Mouse (Mus musculus): ENCODE results near the gene Ulk4.

The Ulk4 gene

DNA sequence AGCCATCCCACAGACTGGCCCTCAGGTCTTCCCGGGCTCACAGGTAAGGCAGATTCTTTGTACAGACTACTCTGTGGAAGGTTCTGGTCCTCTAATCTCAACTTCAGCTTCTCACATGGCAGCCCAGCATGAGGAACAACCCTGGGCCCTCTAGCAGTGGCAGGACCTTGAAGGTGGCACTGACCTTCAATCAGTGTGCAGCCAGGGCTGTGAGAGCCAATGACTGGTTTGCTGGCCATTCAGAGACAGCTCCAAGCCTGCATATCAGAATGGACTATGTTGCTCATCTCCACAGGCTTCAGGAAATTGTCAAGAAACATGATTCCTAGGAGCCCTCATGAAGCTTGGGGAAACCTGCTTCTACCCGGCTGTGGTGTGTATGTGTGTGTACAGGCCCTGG lies 302.8 kb downstream of the Ulk4 start:
- ChIA-PET POLR2A (interaction anchor here in 1 of 4 experiments (1.1 kb wide), 1 partner anchor 37 kb away, joined by 3 read pairs; no protein-coding TSS in a partner anchor), CTCF (interaction anchor here in 1 of 4 experiments (1.7 kb wide), 1 partner anchor 37 kb away, joined by 3 read pairs; no protein-coding TSS in a partner anchor)

DNA sequence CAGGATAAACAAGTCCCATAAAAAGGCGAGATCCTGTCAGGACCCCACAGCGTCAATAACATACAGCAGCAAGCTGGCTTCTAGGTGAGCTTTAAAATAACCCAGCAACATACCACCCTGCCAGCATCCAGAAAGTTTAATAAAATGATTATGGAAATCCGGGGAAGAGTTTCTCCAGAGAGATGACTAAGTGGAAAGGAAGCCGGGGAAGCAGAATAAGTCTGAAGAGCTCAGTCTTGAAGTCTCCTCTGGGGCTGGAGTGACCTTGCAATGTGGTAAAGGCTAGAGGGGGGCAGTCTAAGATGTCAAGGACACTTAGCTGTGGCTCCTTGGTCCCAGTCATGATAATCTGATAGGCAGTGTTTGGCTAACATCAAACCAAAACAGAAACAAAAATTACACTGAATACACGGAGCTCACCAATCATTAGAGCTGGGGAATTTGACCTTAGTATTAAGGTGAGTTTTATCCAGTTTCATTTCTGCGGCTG lies 303.9 kb downstream of the Ulk4 start:
- ChIA-PET CTCF (interaction anchor here in 1 of 4 experiments (0.6 to 1.7 kb wide), 2 partner anchors 38 to 121 kb away, joined by 3 read pairs; no protein-coding TSS in a partner anchor), POLR2A (interaction anchor here in 1 of 4 experiments (1.4 kb wide), 1 partner anchor 22 kb away, joined by 3 read pairs; no protein-coding TSS in a partner anchor)

DNA sequence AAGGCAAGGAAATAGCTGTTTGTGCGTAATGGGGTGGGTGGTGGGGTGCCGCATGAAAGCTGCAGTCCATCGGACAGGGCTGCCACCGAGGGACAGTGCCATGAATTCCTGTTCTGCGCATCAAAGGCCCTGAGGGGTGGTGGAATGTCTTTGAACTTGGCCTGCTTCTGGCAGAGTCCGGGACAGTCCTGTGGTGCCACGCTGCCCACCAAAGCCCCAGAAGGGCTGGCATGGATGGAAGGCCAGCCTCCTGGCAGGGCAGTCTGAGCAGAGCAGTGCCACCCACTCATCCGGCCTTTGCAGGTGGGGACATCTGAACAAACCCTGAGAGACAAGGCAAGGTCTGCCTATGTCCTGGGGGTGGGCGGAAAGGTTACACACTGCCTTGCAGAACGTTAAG lies 312.0 kb downstream of the Ulk4 start:
- POLR2A ChIA-PET = interaction anchor here in 2 of 4 experiments (0.8 to 29.4 kb wide), 9 partner anchors 11 to 141 kb away, joined by 3 to 714 read pairs (median 4); partner anchors contain the start of gene Ctnnb1 (in 1 of the 2)
- CTCF ChIA-PET = no interaction called here

DNA sequence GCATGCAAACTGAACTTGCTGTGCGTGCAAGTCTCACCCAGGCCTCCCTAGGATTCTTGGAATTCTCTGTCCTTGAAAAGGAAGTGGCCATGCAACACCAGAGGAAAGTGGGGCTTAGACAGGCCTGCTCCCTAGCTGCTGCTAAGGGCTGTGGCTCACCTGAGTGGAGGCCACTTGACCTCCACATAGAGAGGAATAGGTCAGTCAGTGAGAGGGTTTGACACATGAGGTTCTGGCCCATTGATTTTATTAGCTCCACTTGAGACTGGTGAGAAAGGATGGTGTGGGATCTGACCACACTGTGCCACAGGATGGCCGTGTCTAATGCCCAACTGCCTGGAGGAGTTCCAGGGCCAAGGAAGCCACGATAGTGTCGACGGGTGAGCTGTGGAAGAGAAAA lies 312.8 kb downstream of the Ulk4 start:
- ChIA-PET CTCF (no interaction called here), POLR2A (interaction anchor here in 2 of 4 experiments (0.6 to 29.4 kb wide), 11 partner anchors 11 to 746 kb away, joined by 3 to 714 read pairs (median 4); partner anchors contain the start of genes Ctnnb1 (in 1 of the 2) and Ss18l2 (in 1 of the 2))

DNA sequence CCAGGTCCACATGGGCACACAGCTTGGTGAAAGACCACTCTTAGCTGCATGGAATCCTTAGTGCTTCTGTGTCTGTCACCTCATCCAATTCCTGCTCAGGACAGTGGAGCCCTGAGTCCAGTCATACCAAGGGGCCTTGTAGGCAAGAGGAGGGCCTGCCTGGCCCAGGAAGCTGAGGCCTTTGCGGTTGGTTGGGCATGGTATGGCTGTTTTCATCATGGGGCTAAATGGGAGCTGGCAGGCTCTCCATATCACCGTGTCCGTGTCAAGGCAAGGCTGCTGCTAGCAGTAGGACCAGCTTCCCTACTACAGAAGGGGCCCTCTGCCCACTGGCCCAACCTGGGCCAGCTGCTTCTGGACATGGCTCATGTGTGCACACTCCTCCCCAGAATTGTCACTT lies 313.3 kb downstream of the Ulk4 start:
- ChIA-PET POLR2A (interaction anchor here in 3 of 4 experiments (0.6 to 29.4 kb wide), 14 partner anchors 10 to 746 kb away, joined by 3 to 714 read pairs (median 4); partner anchors contain the start of genes Ctnnb1 (in 1 of the 3) and Ss18l2 (in 1 of the 3)), CTCF (no interaction called here)

DNA sequence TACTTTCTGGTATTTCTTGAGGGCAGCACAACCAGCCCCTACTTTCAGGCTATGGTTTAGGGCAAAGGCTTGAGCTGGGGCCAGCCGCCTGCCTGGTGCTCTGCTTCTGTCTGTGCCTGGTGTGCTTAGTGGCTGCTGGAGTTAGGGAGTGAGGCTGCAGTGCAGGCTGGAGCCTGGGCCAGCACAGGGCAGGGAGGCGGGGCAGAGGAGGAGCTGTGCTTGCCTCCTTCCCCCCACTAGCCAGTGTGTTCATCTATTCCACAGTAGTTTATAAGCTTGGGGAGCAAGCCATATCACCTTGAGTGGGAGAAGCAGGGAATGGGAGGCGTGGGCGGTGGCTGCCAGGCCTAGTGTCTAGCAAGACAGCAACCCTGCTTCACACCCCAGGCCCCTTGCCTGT lies 313.9 kb downstream of the Ulk4 start:
- POLR2A ChIA-PET = interaction anchor here in 3 of 4 experiments (0.7 to 29.4 kb wide), 19 partner anchors 9 to 394 kb away, joined by 3 to 714 read pairs (median 4); partner anchors contain the start of gene Ctnnb1 (in 1 of the 3)
- CTCF ChIA-PET = interaction anchor here in 2 of 4 experiments (0.5 to 1.0 kb wide), 2 partner anchors 10 to 48 kb away, joined by 3 to 5 read pairs; no protein-coding TSS in a partner anchor

DNA sequence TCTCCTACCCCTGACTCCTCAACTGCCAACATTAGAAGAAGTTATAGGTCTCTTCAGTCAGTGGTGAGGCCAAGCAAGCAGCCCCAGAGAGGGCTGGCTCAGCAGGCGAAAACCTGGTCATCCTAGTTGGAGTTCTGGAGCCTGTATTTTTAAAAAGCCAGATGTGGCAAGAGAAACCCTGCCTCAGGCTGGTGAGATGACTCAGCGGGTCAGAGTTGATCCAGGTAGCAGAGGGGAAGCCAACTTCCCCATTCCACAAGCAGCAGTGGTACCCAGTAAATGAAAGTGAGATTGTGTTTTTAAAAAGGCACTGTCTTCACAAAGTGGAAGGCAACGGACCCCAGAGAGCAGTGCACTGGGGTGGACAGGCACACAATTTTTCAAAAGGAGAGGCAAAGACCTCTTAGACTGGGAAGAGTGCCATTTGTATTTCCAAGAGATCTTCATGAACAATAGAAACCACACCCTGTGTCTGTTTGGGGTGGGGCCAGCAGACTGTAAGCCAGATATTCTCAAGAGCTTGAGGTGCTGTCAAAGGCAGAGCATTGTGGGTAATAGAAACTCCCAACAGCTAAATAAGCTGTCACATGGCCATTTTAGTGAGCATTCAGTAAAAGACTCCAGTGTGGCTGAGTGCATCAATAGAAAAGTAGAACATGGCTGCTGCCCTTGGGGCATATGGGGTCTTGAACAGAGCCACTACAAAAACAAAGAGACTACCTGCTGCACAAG lies 314.9 kb downstream of the Ulk4 start:
- ChIA-PET POLR2A (interaction anchor here in 3 of 4 experiments (0.6 to 29.4 kb wide), 17 partner anchors 8 to 305 kb away, joined by 3 to 714 read pairs (median 4); partner anchors contain the start of gene Ctnnb1 (in 1 of the 3)), CTCF (interaction anchor here in 2 of 4 experiments (1.0 kb wide), 2 partner anchors 25 to 47 kb away, joined by 3 to 5 read pairs; no protein-coding TSS in a partner anchor)

DNA sequence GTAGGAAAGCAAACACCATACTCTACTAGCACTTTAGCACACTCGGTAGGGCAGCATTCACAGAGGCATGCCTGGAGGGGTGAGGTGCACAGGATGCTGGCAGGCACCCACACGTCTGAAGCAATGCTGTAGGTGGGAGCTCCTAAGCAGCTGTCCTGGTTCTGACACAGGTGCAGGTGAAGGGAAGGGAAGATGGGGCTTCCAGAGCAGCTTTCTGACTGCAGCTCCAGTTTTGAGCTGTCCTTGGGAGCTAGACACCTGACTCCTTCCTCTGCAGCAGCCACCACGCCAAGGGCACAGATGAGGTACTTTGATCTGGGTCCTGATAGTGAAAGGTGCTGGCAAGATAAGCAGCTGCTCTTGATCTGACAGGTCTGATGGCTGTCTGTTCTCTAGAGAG lies 315.5 kb downstream of the Ulk4 start:
- ChIA-PET CTCF (no interaction called here), POLR2A (interaction anchor here in 3 of 4 experiments (0.7 to 29.4 kb wide), 9 partner anchors 8 to 49 kb away, joined by 3 to 714 read pairs (median 5); partner anchors contain the start of gene Ctnnb1 (in 1 of the 3))

DNA sequence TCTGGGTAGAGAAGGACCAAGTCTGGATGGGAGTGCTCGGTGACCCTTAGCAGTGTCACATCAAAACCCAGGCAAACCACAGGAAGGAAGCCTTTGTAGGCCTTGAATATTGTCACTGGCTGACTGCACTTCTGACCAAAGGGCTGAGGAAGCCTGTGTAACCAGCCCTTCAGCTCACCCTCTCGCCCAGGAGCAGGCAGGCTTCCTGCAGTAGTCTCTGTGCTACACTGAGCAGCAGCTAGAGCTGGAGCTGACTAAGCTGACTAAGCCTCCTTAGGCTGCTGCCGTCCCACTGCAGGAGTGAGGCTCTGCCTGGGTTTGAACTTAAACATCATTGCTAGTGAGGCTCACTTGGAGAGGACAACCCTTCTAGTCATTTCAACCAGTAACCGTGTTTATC lies 316.4 kb downstream of the Ulk4 start:
- ChIA-PET POLR2A (interaction anchor here in 2 of 4 experiments (0.6 to 29.4 kb wide), 3 partner anchors 9 to 21 kb away, joined by 3 to 714 read pairs (median 3); partner anchors contain the start of gene Ctnnb1 (in 1 of the 2)), CTCF (interaction anchor here in 1 of 4 experiments (0.6 kb wide), 1 partner anchor 280 kb away, joined by 3 read pairs; no protein-coding TSS in a partner anchor)

DNA sequence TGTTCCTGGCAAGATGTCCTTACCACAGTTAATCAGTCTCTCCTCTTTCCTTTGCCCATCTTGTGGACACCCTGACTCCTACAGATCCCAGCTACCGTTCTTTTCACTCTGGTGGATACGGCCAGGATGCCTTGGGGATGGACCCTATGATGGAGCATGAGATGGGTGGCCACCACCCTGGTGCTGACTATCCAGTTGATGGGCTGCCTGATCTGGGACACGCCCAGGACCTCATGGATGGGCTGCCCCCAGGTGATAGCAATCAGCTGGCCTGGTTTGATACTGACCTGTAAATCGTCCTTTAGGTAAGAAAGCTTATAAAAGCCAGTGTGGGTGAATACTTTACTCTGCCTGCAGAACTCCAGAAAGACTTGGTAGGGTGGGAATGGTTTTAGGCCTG lies 317.8 kb downstream of the Ulk4 start:
- ChIA-PET CTCF (interaction anchor here in 1 of 4 experiments (0.6 kb wide), 1 partner anchor 792 kb away, joined by 6 read pairs; no protein-coding TSS in a partner anchor), POLR2A (interaction anchor here in 3 of 4 experiments (0.5 to 29.4 kb wide), 8 partner anchors 9 to 388 kb away, joined by 3 to 714 read pairs (median 4); partner anchors contain the start of genes Ctnnb1 (in 1 of the 3) and Rpl14 (in 1 of the 3))

DNA sequence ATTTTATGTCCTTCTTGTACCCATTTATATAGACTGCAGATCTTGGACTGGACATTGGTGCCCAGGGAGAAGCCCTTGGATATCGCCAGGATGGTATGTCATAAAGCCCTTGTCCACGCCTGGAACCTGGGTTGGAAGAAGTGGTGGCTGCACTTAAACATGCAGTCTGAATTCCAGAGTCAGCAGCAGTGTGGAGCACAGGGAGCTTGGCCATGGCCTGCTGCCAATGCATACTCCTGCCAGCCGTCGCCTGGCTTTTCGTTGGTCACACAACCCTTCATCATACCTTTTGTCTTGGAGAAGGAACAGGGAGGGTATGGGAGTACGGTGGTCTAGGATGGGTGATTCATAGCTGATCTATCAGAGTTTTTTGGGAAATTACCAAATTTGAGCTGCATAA lies 318.4 kb downstream of the Ulk4 start:
- CTCF ChIA-PET = no interaction called here
- POLR2A ChIA-PET = interaction anchor here in 3 of 4 experiments (0.5 to 29.4 kb wide), 9 partner anchors 8 to 387 kb away, joined by 3 to 714 read pairs (median 3); partner anchors contain the start of genes Ctnnb1 (in 1 of the 3) and Rpl14 (in 1 of the 3)

DNA sequence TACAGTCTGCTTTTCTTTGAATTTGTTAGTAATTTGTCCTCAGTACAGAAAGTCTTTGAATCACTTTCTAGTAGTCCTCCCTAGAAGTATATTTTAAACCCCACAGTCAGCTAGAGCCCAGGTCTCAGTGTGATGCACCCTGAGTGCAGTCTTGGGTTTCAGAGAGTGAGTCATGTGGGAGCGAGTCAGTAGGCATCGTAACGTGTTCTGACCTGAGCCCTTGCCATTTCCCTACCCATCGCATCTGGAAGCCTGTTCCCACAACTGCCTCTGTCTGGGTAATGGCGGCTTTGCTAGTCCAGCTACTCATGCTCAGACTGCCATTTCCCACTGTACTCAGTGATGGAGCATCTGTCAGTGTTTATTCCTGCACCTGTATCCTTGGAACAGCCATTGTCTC lies 318.9 kb downstream of the Ulk4 start:
- POLR2A ChIA-PET = interaction anchor here in 3 of 4 experiments (0.9 to 29.4 kb wide), 8 partner anchors 8 to 24 kb away, joined by 3 to 714 read pairs (median 4); partner anchors contain the start of gene Ctnnb1 (in 1 of the 3)
- CTCF ChIA-PET = no interaction called here

DNA sequence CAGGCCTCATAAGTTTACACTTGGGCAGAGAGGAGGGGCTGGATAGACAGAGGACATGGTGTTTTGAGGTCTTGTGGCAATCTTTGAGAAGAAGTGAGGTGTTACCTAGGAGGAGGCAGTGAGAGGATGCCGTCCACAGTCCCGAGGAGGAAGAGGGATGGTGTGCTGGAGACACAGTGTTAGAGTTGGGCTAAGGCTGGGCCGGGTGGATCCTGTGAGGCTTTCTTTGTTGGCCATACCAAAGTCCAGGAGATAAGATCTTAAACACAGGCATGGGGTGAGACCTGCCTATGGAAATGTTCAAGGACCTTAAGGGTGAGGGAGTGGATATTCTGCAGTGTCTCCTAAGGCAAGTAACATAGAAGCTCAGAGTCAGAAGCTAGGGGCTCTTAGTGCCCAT lies 325.1 kb downstream of the Ulk4 start:
- ChIA-PET CTCF (no interaction called here), POLR2A (interaction anchor here in 3 of 4 experiments (0.7 to 29.8 kb wide), 10 partner anchors 3 to 1110 kb away, joined by 3 to 714 read pairs (median 13); partner anchors contain the start of gene Ctnnb1 (in 1 of the 3))

DNA sequence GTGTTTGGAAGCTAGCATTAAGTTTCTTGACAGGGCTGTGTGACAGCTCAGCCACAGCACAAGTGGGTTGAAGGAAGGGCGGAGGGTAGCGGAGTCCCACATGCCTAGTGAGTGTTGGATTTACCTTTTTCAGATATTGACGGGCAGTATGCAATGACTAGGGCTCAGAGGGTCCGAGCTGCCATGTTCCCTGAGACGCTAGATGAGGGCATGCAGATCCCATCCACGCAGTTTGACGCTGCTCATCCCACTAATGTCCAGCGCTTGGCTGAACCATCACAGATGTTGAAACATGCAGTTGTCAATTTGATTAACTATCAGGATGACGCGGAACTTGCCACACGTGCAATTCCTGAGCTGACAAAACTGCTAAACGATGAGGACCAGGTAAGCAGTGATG lies 326.2 kb downstream of the Ulk4 start:
- ChIA-PET CTCF (no interaction called here), POLR2A (interaction anchor here (0.6 to 29.8 kb wide), 14 partner anchors 4 to 173 kb away, joined by 3 to 714 read pairs (median 4); partner anchors contain the start of gene Ctnnb1 (in 1 of the 4))

DNA sequence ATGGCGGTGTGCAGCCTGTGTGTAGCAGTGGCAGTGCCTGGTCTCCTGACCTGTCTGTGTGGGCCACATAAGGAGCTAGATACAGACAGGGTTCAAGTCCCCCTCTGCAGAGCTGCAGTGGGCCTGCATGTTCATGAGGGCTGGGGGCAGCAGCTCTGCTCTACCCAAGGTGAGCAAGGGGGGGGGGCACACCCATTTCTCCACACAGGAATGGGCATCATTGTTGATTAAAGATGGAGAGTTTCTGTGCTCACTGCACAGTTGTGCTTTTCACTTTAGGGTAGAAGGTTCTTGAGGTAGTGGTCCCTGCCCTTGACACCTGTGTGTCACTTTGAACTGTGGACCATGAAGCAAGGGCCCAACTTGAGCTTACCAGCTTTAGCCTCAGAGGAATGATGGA lies 328.2 kb downstream of the Ulk4 start:
- ChIA-PET CTCF (interaction anchor here in 1 of 4 experiments (0.6 kb wide), 1 partner anchor 408 kb away, joined by 3 read pairs; no protein-coding TSS in a partner anchor), POLR2A (interaction anchor here in 3 of 4 experiments (0.6 to 29.8 kb wide), 11 partner anchors 6 to 792 kb away, joined by 3 to 714 read pairs (median 4); partner anchors contain the start of gene Ctnnb1 (in 1 of the 3))

DNA sequence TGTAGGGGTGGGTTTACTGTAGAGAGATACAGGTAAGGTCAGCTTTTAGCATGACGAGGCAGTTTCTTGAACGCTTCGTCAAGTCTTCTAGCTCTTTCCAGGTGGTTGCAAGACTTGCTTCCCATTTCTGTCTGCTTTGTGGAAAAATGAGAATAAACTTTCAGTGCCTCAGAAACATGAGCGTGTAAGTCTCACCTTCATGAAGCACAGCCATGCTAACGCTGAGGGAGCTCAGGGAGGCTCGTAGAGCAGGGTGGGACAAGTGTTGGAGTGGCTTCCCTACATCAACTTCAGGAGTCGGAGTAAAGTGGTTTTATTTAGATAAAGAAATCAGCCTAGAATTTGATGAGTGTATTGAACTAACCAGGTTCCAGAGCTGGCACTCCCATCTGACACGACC lies 330.9 kb downstream of the Ulk4 start:
- CTCF ChIA-PET = interaction anchor here in 1 of 4 experiments (1.0 kb wide), 1 partner anchor 8 kb away, joined by 3 read pairs; no protein-coding TSS in a partner anchor
- POLR2A ChIA-PET = interaction anchor here in 3 of 4 experiments (0.6 to 29.8 kb wide), 12 partner anchors 6 to 41 kb away, joined by 3 to 714 read pairs (median 5); partner anchors contain the start of gene Ctnnb1 (in 1 of the 3)

DNA sequence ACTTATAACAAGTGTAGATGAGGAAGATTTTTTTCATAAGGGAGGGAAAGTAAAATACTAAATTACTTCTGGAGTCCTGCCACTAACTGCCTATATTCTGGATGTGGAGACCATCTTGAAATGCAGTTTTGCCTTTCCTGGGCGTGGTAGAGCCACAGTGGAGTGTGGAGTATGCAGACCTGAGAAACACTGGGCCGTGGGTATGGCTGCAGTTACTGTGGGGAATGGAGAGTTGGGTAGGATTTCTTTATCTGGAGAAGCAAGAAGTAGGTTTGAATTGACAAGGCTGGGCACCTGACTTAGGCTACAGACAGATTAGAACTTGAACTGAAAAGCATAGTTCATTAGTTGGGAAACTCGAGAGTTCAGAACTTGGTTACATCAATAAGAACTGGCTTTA lies 332.8 kb downstream of the Ulk4 start:
- POLR2A ChIA-PET = interaction anchor here in 3 of 4 experiments (1.0 to 29.8 kb wide), 11 partner anchors 4 to 157 kb away, joined by 3 to 714 read pairs (median 29); partner anchors contain the start of gene Ctnnb1 (in 1 of the 3)
- CTCF ChIA-PET = no interaction called here

DNA sequence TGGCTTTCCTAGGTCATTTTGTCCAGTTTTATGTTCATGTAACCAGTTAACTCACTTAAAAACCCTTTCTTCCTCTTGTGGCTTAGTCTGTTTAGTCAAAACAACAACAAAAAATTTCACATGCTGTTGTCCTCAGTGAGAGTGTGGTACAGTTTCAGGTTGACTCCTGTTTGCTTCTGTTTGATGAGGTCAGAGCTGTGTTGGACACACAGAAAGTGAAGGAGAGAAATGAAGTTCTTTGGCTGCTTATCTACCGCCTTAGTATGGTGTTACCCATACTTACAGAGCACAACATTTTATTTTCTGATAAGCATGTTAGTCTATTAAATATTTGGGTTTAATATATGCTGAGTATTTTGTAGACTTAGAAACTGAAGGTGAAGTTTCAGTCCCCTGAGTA lies 333.2 kb downstream of the Ulk4 start:
- ChIA-PET CTCF (interaction anchor here in 1 of 4 experiments (0.7 kb wide), 1 partner anchor 340 kb away, joined by 3 read pairs; no protein-coding TSS in a partner anchor), POLR2A (interaction anchor here (0.6 to 29.8 kb wide), 9 partner anchors 4 to 966 kb away, joined by 4 to 714 read pairs (median 29); partner anchors contain the start of gene Ctnnb1 (in 1 of the 4))

Measured in embryonic stem cell, embryonic (primary cell).